Mouse (Mus musculus) forebrain, embryonic 13.5 days (tissue): Measurements from ENCODE around the gene Ninl. TPM values are rescaled to one million over a fixed set of nuclear protein-coding genes. Genes with fewer than 3 reads are reported as not detected.
A peak's percentile ranks its signal among the peaks of the same experiment; 100 is the strongest.

ENCODE experiments used
- ATAC-seq: fragments of 200-750 bp; cut with Nextera tagmentation; 2 replicates; pipeline ENCODE4 v1.8.0; 2017
- H3K27ac ChIP-seq: fragments of 300-500 bp; sonication (generic); 2 replicates; pipeline ENCODE4 v1.5.1; 2015; ENCODE audit warnings: inconsistent platforms, mild to moderate bottlenecking, moderate library complexity
- H3K27me3 ChIP-seq: fragments of 300-500 bp; sonication (generic); 2 replicates; pipeline ENCODE4 v1.6.1; 2015; ENCODE audit warnings: mild to moderate bottlenecking, inconsistent platforms
- H3K36me3 ChIP-seq: fragments of 300-500 bp; sonication (generic); 2 replicates; pipeline ENCODE4 v1.6.1; 2015; ENCODE audit warnings: mild to moderate bottlenecking, inconsistent platforms; ENCODE audit not compliant: poor library complexity, severe bottlenecking
- H3K4me1 ChIP-seq: fragments of 300-500 bp; sonication (generic); 2 replicates; pipeline ENCODE4 v1.6.1; 2015; ENCODE audit warnings: inconsistent platforms
- H3K4me2 ChIP-seq: fragments of 300-500 bp; sonication (generic); 2 replicates; pipeline ENCODE4 v1.6.1; 2015; ENCODE audit warnings: inconsistent platforms, mild to moderate bottlenecking, moderate library complexity
- H3K4me3 ChIP-seq: fragments of 300-500 bp; sonication (generic); 2 replicates; pipeline ENCODE4 v1.5.1; 2015; ENCODE audit warnings: mild to moderate bottlenecking, inconsistent platforms
- H3K9ac ChIP-seq: fragments of 300-500 bp; sonication (generic); 2 replicates; pipeline ENCODE4 v1.6.1; 2015; ENCODE audit warnings: mild to moderate bottlenecking, inconsistent platforms
- H3K9me3 ChIP-seq: fragments of 300-500 bp; sonication (generic); replicated peaks from 2 replicates; pipeline ENCODE4 v1.6.1; 2016; ENCODE audit warnings: inconsistent platforms
- WGBS: fragments of 180-500 bp; shearing (Covaris S2); methylation state at CpG from one replicate; pipeline ENCODE4 v1.1.7; 2015; 5-methylcytosine and 5-hydroxymethylcytosine counted together
- polyA plus RNA-seq: library from polyadenylated mRNA; unstranded; fragments of >200 nt; fragmentation: Nextera tagmentation; extraction: Ambion mirVana; gene quantifications from 2 replicates; pipeline ENCODE4 v1.2.1, GENCODE M21; 2015

Ninl gene
- polyA plus RNA-seq, 1 experiment from 2014 or later, result 16.3 TPM

DNA sequence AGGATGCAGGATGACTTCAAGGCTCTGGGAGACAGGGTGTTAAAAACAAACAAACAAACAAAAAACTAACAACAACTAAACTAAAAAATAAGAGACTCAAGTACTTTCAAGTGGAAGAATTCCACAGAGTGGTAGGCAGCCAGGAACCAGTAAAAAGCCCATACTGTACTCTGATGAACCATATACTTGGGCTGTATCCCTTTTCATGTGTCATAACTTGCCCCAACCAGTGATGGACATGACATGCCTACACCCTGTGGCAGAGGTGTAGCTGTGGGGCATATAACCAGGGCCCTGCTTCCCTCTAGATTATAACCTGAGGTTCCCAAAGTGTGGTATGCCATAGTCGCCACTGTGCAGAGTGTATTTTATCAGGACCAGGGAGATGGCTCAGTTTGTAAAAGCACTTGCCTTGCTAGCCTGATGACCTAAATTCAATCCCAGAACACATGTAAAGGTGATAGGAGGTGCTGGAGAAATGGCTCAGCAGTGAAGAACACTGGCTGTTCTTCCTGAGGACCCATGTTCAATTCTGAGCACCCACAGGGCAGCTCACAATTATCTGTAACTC lies 29.6 kb downstream of the Ninl start:
- Histone ChIP-seq H3K4me1 (peaks cover 28% of the 10 kb centered on the region), H3K4me3 (peak overlapping the region; percentile 73), H3K36me3 (no peaks in the 10 kb centered on the region), H3K9ac (peak overlapping the region; percentile 91; the same call in 1 of the 2 replicates), H3K9me3 (no peaks in the 10 kb centered on the region), H3K27ac (no peak overlapping the region), H3K4me2 (peak overlapping the region; percentile 77), H3K27me3 (no peaks in the 10 kb centered on the region)
- 73% methylated on average over 1 of the region's 1 CpGs for WGBS
- peak; percentile 76 for ATAC-seq

DNA sequence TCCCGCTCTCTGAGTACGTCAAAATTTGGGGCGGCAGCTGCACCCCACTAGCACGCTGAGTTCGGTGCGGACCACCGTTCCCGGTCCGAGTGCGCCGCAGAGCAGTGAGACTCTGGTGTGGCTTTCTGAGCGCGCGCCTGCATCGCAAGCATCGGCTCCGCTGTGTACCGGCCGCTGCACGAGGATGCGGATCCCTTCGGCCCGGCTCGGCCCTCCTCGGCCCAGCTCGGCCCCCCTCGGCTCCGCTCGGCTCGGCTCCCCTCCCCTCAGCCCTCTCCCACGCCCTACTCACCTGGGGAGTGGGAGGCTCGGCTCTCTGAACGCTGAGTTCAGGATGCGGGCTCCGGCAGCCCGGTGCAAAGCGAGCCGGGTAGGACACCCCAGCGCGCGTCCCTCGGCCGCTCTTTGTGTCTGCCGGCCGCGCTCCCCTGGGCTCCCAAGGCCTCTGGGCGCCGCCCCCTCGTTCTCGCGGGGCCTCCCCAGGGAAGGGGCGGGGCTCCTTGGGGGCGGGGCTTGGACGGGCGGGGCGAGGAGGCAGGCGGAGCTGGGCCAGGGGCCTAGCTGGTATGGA lies 30.2 kb downstream of the Ninl start:
- no peaks in the 10 kb centered on the region for H3K36me3 ChIP-seq
- peak overlapping the region; percentile 73 for H3K4me3 ChIP-seq
- no peaks in the 10 kb centered on the region for H3K27me3 ChIP-seq
- H3K27ac ChIP-seq, result peak overlapping the region; percentile 78
- H3K9ac ChIP-seq, result peak overlapping the region; percentile 91
- H3K4me2 ChIP-seq, result peak overlapping the region; percentile 77
- ATAC-seq, result peak; percentile 96
- no peaks in the 10 kb centered on the region for H3K9me3 ChIP-seq
- peaks cover 28% of the 10 kb centered on the region for H3K4me1 ChIP-seq
- under 1% methylated on average over 52 of the region's 57 CpGs for WGBS

GRCm38 (mm10) chr2:151008517-151008932 lies 30.7 kb downstream of the Ninl start:
- ATAC-seq, result no peak; the same call in none of the 2 replicates
- H3K27me3 ChIP-seq, result no peaks in the 10 kb centered on the region

GRCm38 (mm10) chr2:151008006-151008405 lies 31.2 kb downstream of the Ninl start:
- Histone ChIP-seq H3K4me3 (peak overlapping the region; percentile 73), H3K9ac (peak overlapping the region; percentile 91), H3K27ac (no peak overlapping the region), H3K4me2 (peak overlapping the region; percentile 77), H3K4me1 (peaks cover 28% of the 10 kb centered on the region), H3K27me3 (no peaks in the 10 kb centered on the region), H3K9me3 (no peaks in the 10 kb centered on the region), H3K36me3 (no peaks in the 10 kb centered on the region)
- 49% methylated on average over 6 of the region's 6 CpGs for WGBS
- ATAC-seq, result no peak

More at GRCm38 (mm10) chr2:151008517-151008932, 30.7 kb downstream of the Ninl start:
- 0% methylated on average over 21 of the region's 21 CpGs for WGBS
- peak overlapping the region; percentile 77 for H3K4me2 ChIP-seq
- peak overlapping the region; percentile 78; the same call in 1 of the 2 replicates for H3K27ac ChIP-seq
- H3K36me3 ChIP-seq, result no peaks in the 10 kb centered on the region
- H3K4me1 ChIP-seq, result peaks cover 28% of the 10 kb centered on the region
- peak overlapping the region; percentile 73 for H3K4me3 ChIP-seq
- no peaks in the 10 kb centered on the region for H3K9me3 ChIP-seq
- H3K9ac ChIP-seq, result peak overlapping the region; percentile 91

- Histone ChIP-seq H3K4me2 (no peak overlapping the region), H3K27me3 (no peaks in the 10 kb centered on the region), H3K9me3 (no peaks in the 10 kb centered on the region), H3K27ac (no peak overlapping the region), H3K4me1 (peaks cover 28% of the 10 kb centered on the region), H3K9ac (no peak overlapping the region), H3K4me3 (no peak overlapping the region), H3K36me3 (no peaks in the 10 kb centered on the region)
- 55% methylated on average over 5 of the region's 5 CpGs for WGBS
- ATAC-seq, result no peak
These were observed 32.8 kb downstream of the Ninl start for GRCm38 (mm10) chr2:151006281-151006945.

DNA sequence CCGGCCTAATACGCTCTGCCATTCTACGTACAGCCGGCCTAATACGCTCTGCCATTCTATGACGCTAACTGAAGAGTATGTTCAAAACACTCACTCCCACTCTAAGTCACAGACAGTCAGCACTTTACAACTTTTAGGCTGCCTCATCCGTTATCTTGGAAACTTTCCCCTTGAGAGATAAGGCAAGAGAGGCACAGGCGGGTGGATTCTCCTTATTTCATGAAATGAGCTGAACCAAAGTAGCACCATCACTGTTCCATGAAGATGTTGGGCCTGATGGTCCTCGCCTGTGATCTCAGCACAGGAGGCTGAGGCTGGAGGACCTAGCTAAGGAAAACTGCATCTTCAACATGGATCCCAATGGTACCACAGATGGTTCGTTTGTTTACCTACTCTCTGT lies 34.8 kb downstream of the Ninl start:
- H3K27ac ChIP-seq, result no peak overlapping the region
- no peak overlapping the region for H3K4me2 ChIP-seq
- no peak overlapping the region for H3K9ac ChIP-seq
- no peak overlapping the region for H3K4me3 ChIP-seq
- H3K36me3 ChIP-seq, result no peaks in the 10 kb centered on the region
- WGBS, result 93% methylated on average over 10 of the region's 10 CpGs
- H3K4me1 ChIP-seq, result peaks cover 27% of the 10 kb centered on the region
- no peaks in the 10 kb centered on the region for H3K9me3 ChIP-seq
- no peak for ATAC-seq
- no peaks in the 10 kb centered on the region for H3K27me3 ChIP-seq

DNA sequence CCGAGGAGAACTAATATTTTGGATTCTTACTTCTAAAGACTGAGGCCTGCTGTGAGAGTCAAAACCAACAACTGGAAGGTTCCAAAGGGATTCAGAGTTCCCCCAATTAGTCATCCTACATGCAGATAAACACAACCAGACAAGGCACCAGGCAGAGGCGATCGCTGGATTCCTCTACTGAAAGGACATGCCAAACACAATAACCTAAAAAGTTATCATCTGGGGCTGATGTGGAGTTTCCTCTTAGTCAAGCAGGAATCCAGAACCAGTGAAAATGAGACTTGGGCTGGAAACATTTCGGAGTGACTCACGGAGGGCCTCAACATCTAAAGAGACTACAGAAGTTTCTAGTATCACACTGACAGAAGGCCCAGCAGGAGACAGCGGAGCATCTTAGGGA lies 35.4 kb downstream of the Ninl start:
- no peak overlapping the region for H3K4me2 ChIP-seq
- no peaks in the 10 kb centered on the region for H3K36me3 ChIP-seq
- H3K4me1 ChIP-seq, result peaks cover 33% of the 10 kb centered on the region
- H3K9ac ChIP-seq, result no peak overlapping the region
- H3K4me3 ChIP-seq, result no peak overlapping the region
- no peaks in the 10 kb centered on the region for H3K9me3 ChIP-seq
- WGBS, result 91% methylated on average over 6 of the region's 6 CpGs
- H3K27me3 ChIP-seq, result no peaks in the 10 kb centered on the region
- no peak overlapping the region for H3K27ac ChIP-seq
- ATAC-seq, result no peak

- ATAC-seq, result 0 out of 2 replicates have a peak, but pooled peaks have one; percentile 4
- no peaks in the 10 kb centered on the region for H3K27me3 ChIP-seq
- no peaks in the 10 kb centered on the region for H3K9me3 ChIP-seq
- H3K4me1 ChIP-seq, result peaks cover 28% of the 10 kb centered on the region
- H3K36me3 ChIP-seq, result no peaks in the 10 kb centered on the region
- no peak overlapping the region for H3K4me3 ChIP-seq
- WGBS, result 87% methylated on average over 5 of the region's 5 CpGs
- no peak overlapping the region for H3K4me2 ChIP-seq
- H3K9ac ChIP-seq, result no peak overlapping the region
- H3K27ac ChIP-seq, result no peak overlapping the region
These were observed 37.5 kb downstream of the Ninl start for GRCm38 (mm10) chr2:151001619-151002175.

DNA sequence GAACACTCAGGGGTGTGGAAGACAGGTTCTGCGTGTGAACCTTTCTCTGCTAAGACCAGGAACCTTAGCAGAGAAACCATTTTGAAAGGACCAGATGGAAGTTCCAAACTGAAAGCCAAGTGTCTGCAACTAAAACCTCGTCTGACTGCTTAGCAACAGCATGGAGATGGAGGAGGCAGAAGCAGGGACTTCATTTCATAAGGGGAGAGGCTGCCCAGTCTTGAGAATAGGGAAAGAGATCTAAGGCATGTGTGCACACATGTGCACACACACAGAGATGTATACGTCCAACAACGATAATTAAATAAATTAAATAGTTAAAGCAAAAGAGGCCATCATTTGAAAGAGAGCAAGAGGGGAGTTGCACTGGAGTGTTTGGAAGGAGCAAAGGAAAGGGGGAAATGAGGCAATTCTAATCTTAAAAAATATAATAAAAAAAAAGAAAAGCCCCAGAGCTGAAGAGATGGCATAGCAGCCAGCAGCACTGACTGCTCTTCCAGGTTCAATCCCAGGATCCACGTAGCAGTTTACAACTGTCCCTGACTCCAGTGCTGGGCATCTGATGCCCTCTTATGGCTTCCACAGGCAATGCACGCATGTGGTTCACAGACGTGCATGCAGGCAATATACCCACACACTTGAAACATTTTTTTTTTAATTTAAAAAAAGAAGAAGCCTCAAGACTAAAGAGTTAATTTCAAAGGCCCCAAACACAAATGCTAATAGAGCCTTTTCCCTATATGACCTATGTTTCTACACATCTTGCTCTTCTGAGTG lies 38.6 kb downstream of the Ninl start:
- Histone ChIP-seq H3K27me3 (no peaks in the 10 kb centered on the region), H3K27ac (no peak overlapping the region), H3K4me3 (no peak overlapping the region), H3K9me3 (no peaks in the 10 kb centered on the region), H3K4me2 (no peak overlapping the region), H3K9ac (no peak overlapping the region), H3K4me1 (peaks cover 23% of the 10 kb centered on the region), H3K36me3 (no peaks in the 10 kb centered on the region)
- ATAC-seq, result peak; percentile 91
- WGBS, result 43% methylated on average over 7 of the region's 7 CpGs

- Histone ChIP-seq H3K27me3 (no peaks in the 10 kb centered on the region), H3K36me3 (no peaks in the 10 kb centered on the region), H3K4me2 (no peak overlapping the region), H3K9me3 (no peaks in the 10 kb centered on the region), H3K9ac (peak overlapping the region; percentile 21), H3K27ac (no peak overlapping the region), H3K4me1 (peaks cover 23% of the 10 kb centered on the region), H3K4me3 (no peak overlapping the region)
- no peak for ATAC-seq
- 60% methylated on average over 3 of the region's 3 CpGs for WGBS
These were observed 40.2 kb downstream of the Ninl start for GRCm38 (mm10) chr2:150999021-150999420.

DNA sequence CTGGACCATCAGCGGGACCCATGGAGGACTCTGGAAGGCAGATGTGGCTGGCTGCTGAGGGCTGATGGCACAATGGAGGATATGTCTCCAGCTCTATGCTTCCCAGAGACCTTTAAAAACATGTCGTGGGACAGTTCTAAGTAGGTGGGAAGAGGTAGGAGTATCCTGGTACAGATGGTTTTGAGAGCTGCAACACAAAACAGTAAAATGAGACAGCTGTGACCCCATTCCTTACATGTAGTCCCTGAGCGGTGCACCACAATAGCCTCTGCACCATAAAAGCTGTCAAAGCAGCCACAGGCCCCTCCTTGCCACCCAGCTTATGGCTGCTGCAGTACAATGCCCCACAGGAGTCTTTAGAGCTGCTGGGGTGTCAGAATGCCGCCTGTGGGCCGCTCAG lies 41.6 kb downstream of the Ninl start:
- 57% methylated on average over 5 of the region's 5 CpGs for WGBS
- no peak for ATAC-seq

GRCm38 (mm10) chr2:150995324-150995723 lies 43.9 kb downstream of the Ninl start:
- WGBS, result 85% methylated on average over 4 of the region's 4 CpGs
- Histone ChIP-seq H3K36me3 (no peaks in the 10 kb centered on the region), H3K27me3 (no peaks in the 10 kb centered on the region), H3K9ac (no peak overlapping the region), H3K27ac (no peak overlapping the region), H3K4me3 (no peak overlapping the region), H3K9me3 (no peaks in the 10 kb centered on the region), H3K4me2 (no peak overlapping the region), H3K4me1 (peaks cover 21% of the 10 kb centered on the region)
- no peak for ATAC-seq

More for the DNA sequence above, 41.6 kb downstream of the Ninl start:
- Histone ChIP-seq H3K4me2 (no peak overlapping the region), H3K9me3 (no peaks in the 10 kb centered on the region), H3K4me3 (no peak overlapping the region), H3K9ac (no peak overlapping the region), H3K4me1 (peaks cover 23% of the 10 kb centered on the region), H3K36me3 (no peaks in the 10 kb centered on the region), H3K27ac (no peak overlapping the region), H3K27me3 (no peaks in the 10 kb centered on the region)
